Mouse (Mus musculus): ENCODE results near the gene Olfr857.

- TF ChIP-seq CTCF (IDR thresholded peaks at IDR 0.05; ENCODE audit: borderline replicate concordance, insufficient read depth, low read depth, low read length) (no peak), POLR2A (IDR thresholded peaks at IDR 0.05; ENCODE audit: borderline replicate concordance, insufficient read depth, low read length) (no peak)
Measured at GRCm38 (mm10) chr9:19690281-19690680, 19.0 kb upstream of the Olfr857 start.

Measured in cerebellum, adult 2 months (tissue).